Mouse (Mus musculus): ENCODE measurements around the gene Hoxa7. TPM values are rescaled to one million over a fixed set of nuclear protein-coding genes. Genes with fewer than 3 reads are reported as not detected.

Hoxa7 gene
- total RNA-seq, 2 experiments from 2014 or later = 0.73 to 1.2 TPM

- ATAC-seq (ENCODE audit: poor library complexity, severe bottlenecking) = 0 out of 2 replicates have a peak, but pooled peaks have one; percentile 15
Observed at GRCm38 (mm10) chr6:52213119-52213986, 8.3 kb downstream of the Hoxa7 start, which contains the start of the genes Hoxa3 and Gm28308. TSS of gene Hoxa3 (minus strand) at chr6:52213336. TSS of gene Gm28308 (minus strand) at chr6:52213339.

GRCm38 (mm10) chr6:52212556-52213118 is 9.0 kb downstream of the Hoxa7 start:
- peak; percentile 27; the same call in 1 of the 2 replicates for ATAC-seq (ENCODE audit: poor library complexity, severe bottlenecking)

- ATAC-seq (ENCODE audit: poor library complexity, severe bottlenecking) = no peak
Observed at GRCm38 (mm10) chr6:52211961-52212360, 9.7 kb downstream of the Hoxa7 start.

GRCm38 (mm10) chr6:52211170-52211935 is 10.3 kb downstream of the Hoxa7 start:
- ATAC-seq (ENCODE audit: poor library complexity, severe bottlenecking) = peak; percentile 90

- no peak for ATAC-seq (ENCODE audit: poor library complexity, severe bottlenecking)
Observed at GRCm38 (mm10) chr6:52209685-52210046, 12.0 kb downstream of the Hoxa7 start.

GRCm38 (mm10) chr6:52208868-52209684 is 12.6 kb downstream of the Hoxa7 start:
- no peak for ATAC-seq (ENCODE audit: poor library complexity, severe bottlenecking)

GRCm38 (mm10) chr6:52208072-52208867 is 13.4 kb downstream of the Hoxa7 start, which contains the start of gene Hoxa6:
TSS of gene Hoxa6 (minus strand) at chr6:52208722.
- ATAC-seq (ENCODE audit: poor library complexity, severe bottlenecking) = no peak

GRCm38 (mm10) chr6:52207684-52207976 is 14.0 kb downstream of the Hoxa7 start:
- no peak for ATAC-seq (ENCODE audit: poor library complexity, severe bottlenecking)

GRCm38 (mm10) chr6:52206882-52207683 is 14.6 kb downstream of the Hoxa7 start:
- ATAC-seq (ENCODE audit: poor library complexity, severe bottlenecking) = no peak

- no peak for ATAC-seq (ENCODE audit: poor library complexity, severe bottlenecking)
Observed at GRCm38 (mm10) chr6:52205638-52206621, 15.7 kb downstream of the Hoxa7 start.

- no peak for ATAC-seq (ENCODE audit: poor library complexity, severe bottlenecking)
Observed at GRCm38 (mm10) chr6:52205221-52205620, 16.4 kb downstream of the Hoxa7 start.

GRCm38 (mm10) chr6:52204050-52204752 is 17.5 kb downstream of the Hoxa7 start, which contains the start of gene Hoxa5:
TSS of gene Hoxa5 (minus strand) at chr6:52204587.
- no peak for ATAC-seq (ENCODE audit: poor library complexity, severe bottlenecking)

- no peak for ATAC-seq (ENCODE audit: poor library complexity, severe bottlenecking)
Observed at GRCm38 (mm10) chr6:52203371-52204049, 18.1 kb downstream of the Hoxa7 start.

GRCm38 (mm10) chr6:52203121-52203370 is 18.6 kb downstream of the Hoxa7 start:
- no peak for ATAC-seq (ENCODE audit: poor library complexity, severe bottlenecking)

- no peak for ATAC-seq (ENCODE audit: poor library complexity, severe bottlenecking)
Observed at GRCm38 (mm10) chr6:52202362-52203120, 19.1 kb downstream of the Hoxa7 start.

GRCm38 (mm10) chr6:52201269-52201668 is 20.4 kb downstream of the Hoxa7 start:
- no peak for ATAC-seq (ENCODE audit: poor library complexity, severe bottlenecking)

All from megakaryocyte, adult 5-6 weeks (primary cell).